Mouse (Mus musculus) erythroid progenitor cell, adult 5-6 weeks (primary cell): Measurements from ENCODE around the gene Dhx36. TPM values are rescaled to one million over a fixed set of nuclear protein-coding genes. Genes with fewer than 3 reads are reported as not detected.

Source experiments
- ATAC-seq: replicated peaks from 2 replicates; pipeline ENCODE4 v1.8.0; 2016; ENCODE audit warnings: moderate number of reproducible peaks, mild to moderate bottlenecking, moderate TSS enrichment, inconsistent platforms; ENCODE audit not compliant: poor library complexity, low FRiP score, severe bottlenecking
- total RNA-seq, 2 experiments: library from RNA; stranded (forward) in 1 of 2; stranded (reverse) in 1 of 2; fragments of 150-400 nt in 1 of 2; fragments of 186-747, 209-891 nt in 1 of 2; gene quantifications; 2 replicates each; pipeline versions ENCODE4 v1.2.3 to v1.2.4; 2015 to 2017; ENCODE audit warnings: low replicate concordance in 2 of 2

Dhx36 gene
- total RNA-seq, 2 experiments from 2014 or later: 18.2 to 36.5 TPM

DNA sequence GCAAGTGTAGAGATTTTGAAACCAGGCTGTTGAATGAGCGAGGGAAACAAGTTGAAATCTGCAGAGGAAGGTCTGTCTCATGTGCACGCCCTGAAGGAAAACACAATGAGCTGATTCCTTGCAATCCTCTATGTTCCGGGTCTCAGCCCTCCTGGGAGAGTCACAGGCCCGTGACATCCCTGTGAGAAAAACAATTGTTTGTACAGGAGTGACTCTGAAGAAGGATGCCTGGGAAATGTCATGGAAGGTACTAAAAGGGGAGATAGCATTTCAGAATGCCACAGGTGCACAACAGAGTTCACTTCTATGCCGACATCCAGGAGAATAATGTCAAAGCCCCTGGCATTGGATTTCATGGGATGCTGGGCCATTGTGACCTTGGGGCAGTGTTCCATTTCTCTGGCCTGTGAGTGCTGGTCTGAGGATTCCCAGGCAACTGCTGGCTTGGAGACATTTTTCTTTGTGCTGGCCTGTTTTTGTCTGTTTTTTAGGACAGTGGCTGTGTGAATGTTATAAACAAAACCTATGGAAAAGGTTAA is 66.3 kb downstream of the Dhx36 start:
- ATAC-seq: no peak

DNA sequence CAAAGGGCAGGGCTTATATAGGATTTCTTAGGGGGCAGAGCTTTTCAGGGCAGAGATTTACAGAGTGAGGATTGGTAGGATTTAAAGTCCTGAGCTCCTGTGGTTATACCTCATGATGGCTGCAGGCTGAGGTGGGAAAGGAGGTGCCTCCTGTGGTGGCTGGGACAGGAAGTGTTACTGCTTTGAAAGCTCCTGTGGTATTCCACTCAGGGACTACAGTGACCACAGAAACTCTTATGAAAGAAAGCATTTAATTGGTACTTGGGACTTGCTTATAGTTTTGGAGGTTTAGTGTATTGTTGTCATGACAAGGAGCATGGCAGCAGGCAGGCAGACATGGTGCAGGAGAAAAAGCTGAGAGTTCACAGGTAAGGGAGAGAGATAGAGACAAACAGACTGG is 70.9 kb downstream of the Dhx36 start:
- no peak for ATAC-seq

DNA sequence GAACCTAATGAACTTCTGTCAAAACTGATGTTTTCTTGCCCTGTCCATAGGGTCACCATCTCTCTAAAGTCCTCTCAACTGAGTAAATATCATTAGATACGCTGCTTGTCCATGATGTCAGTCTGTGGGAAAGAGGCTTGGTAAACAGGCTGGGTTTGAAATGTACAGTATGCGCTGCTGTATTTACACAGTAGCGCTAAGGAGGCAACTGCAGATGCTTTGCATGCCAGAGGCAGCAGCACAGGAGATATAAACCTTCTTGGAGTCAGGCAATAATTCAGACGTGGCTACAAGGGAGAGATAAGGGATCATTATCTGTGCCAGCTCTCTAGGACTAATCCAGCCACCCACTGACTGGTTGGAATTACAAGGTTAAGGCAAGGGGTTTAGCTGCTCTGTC is 73.1 kb downstream of the Dhx36 start:
- no peak for ATAC-seq

DNA sequence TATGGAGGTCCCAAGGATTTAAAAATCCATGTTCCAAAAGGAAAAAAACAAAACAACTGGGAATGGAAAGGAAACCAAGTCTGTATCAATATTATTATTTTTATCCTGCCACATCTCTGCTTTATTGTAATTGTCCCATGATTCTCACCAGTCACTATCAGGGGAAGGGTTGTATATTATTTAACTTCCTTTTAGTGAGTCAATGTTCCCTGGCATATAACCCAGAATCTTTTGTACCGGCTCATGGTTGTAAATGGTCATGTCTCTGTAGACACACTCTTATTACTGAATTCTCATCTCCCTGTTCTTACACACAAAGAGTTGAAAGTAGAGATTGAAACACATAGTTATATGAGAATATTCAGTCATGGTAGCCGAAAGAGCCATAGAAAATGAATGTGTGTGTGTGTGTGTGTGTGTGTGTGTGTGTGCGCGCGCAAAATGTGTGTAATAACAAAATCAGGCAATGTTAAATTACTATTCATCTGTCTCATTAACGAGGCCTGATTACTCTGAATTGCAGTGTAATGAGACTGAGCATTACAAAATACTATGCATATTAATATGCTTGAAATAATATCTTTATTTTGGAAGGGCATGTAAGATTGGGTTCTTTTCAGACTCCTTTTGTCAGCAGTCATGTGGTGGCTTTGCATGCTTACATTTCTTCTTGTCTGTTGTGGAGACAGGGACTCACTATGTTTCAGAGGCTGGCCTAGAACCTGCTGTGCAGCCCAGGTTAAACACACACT is 88.2 kb downstream of the Dhx36 start:
- ATAC-seq: no peak

Other genes starting within 250 kb of the Dhx36 start
- not detected in 2 replicates for gene Arhgef26, start 168.7 kb downstream of the Dhx36 start, total RNA-seq (2015; ENCODE audit: low replicate concordance)
- 0.26 TPM in 1 of 2 replicates, not detected in the other for gene Arhgef26, start 168.7 kb downstream of the Dhx36 start, total RNA-seq (2017; ENCODE audit: low replicate concordance)
- not detected in 2 replicates for gene Gpr149, start 98.1 kb upstream of the Dhx36 start, total RNA-seq (2015; ENCODE audit: low replicate concordance)
- not detected in 2 replicates for gene Gpr149, start 98.1 kb upstream of the Dhx36 start, total RNA-seq (2017; ENCODE audit: low replicate concordance)